Mouse (Mus musculus) intestine, postnatal 0 days (tissue): ENCODE data around the gene Fam160a2. TPM values are rescaled to one million over a fixed set of nuclear protein-coding genes. Genes with fewer than 3 reads are reported as not detected.

ENCODE experiments used
- ATAC-seq: fragments of 200-750 bp; cut with Nextera tagmentation; 2 replicates; pipeline ENCODE4 v1.8.0; 2017; ENCODE audit warnings: mild to moderate bottlenecking, moderate TSS enrichment, moderate library complexity
- H3K27ac ChIP-seq: fragments of 300-500 bp; sonication (generic); 2 replicates; pipeline ENCODE4 v1.5.1; 2014; ENCODE audit warnings: mild to moderate bottlenecking, low read depth, low read length, moderate library complexity
- H3K27me3 ChIP-seq: fragments of 300-500 bp; sonication (generic); replicated peaks from 2 replicates; pipeline ENCODE4 v1.6.1; 2014; ENCODE audit warnings: low read length, mixed read lengths; ENCODE audit not compliant: control insufficient read depth, insufficient read depth
- H3K36me3 ChIP-seq: fragments of 300-500 bp; sonication (generic); 2 replicates; pipeline ENCODE4 v1.6.1; 2014; ENCODE audit warnings: mild to moderate bottlenecking, moderate library complexity; ENCODE audit not compliant: control insufficient read depth, insufficient read depth
- H3K4me1 ChIP-seq: fragments of 300-500 bp; sonication (generic); replicated peaks from 2 replicates; pipeline ENCODE4 v1.6.1; 2014; ENCODE audit warnings: antibody characterized with exemption, low read length, mixed read lengths; ENCODE audit not compliant: control insufficient read depth, insufficient read depth
- H3K4me2 ChIP-seq: fragments of 300-500 bp; sonication (generic); replicated peaks from 2 replicates; pipeline ENCODE4 v1.6.1; 2014; ENCODE audit warnings: low read depth, mild to moderate bottlenecking, moderate library complexity
- H3K4me3 ChIP-seq: fragments of 300-500 bp; sonication (generic); 2 replicates; pipeline ENCODE4 v1.5.1; 2014; ENCODE audit warnings: low read depth, low read length
- H3K9ac ChIP-seq: fragments of 300-500 bp; sonication (generic); 2 replicates; pipeline ENCODE4 v1.6.1; 2014; ENCODE audit warnings: mild to moderate bottlenecking, low read depth, low read length
- H3K9me3 ChIP-seq: fragments of 300-500 bp; sonication (generic); 2 replicates; pipeline ENCODE4 v1.6.1; 2016; ENCODE audit warnings: mixed run types; ENCODE audit not compliant: control insufficient read depth
- CTCF ChIP-seq: sonication (generic); IDR thresholded peaks from 2 replicates; pipeline ENCODE4 v1.5.1; 2016; ENCODE audit warnings: low read depth, mild to moderate bottlenecking, control low read depth, antibody characterized with exemption, moderate library complexity
- WGBS: fragments of 180-500 bp; shearing (Covaris S2); extraction: QIAGEN DNeasy Blood & Tissue Kit; methylation state at CpG from one replicate; pipeline ENCODE4 v1.1.7; 2014; 5-methylcytosine and 5-hydroxymethylcytosine counted together
- polyA plus RNA-seq: library from polyadenylated mRNA; unstranded; fragments of >200 nt; fragmentation: Nextera tagmentation; extraction: Ambion mirVana; gene quantifications from 2 replicates; pipeline ENCODE4 v1.2.1, GENCODE M21; 2015

The Fam160a2 gene
- polyA plus RNA-seq, 1 experiment from 2014 or later = 30.5 TPM

- 76% methylated on average over 2 of the region's 2 CpGs for WGBS
- no peaks in the 10 kb centered on the region for H3K4me1 ChIP-seq
- H3K4me2 ChIP-seq = no peak overlapping the region
Observed at GRCm38 (mm10) chr7:105342752-105343151, 57.1 kb downstream of the Fam160a2 start.

GRCm38 (mm10) chr7:105342170-105342569 lies 57.7 kb downstream of the Fam160a2 start, which contains the start of gene Olfr691:
Olfr691 (minus strand) TSS chr7:105342270.
- 33% methylated on average over 1 of the region's 1 CpGs for WGBS
- Histone ChIP-seq H3K4me2 (no peak within 1 kb of the TSS), H3K9me3 (no peaks in the 10 kb centered on the region), H3K36me3 (no peaks in the 10 kb centered on the region), H3K4me3 (no peak within 1 kb of the TSS), H3K9ac (no peak within 1 kb of the TSS), H3K27me3 (no peaks in the 10 kb centered on the region), H3K27ac (no peak within 1 kb of the TSS), H3K4me1 (no peaks in the 10 kb centered on the region)
- ATAC-seq = no peak
- TF ChIP-seq CTCF = no peak

More at GRCm38 (mm10) chr7:105342752-105343151, 57.1 kb downstream of the Fam160a2 start:
- ATAC-seq = no peak
- Histone ChIP-seq H3K9me3 (no peaks in the 10 kb centered on the region), H3K27ac (no peak overlapping the region), H3K9ac (no peak overlapping the region), H3K4me3 (no peak overlapping the region), H3K36me3 (no peaks in the 10 kb centered on the region), H3K27me3 (no peaks in the 10 kb centered on the region)
- no peak for TF ChIP-seq CTCF

GRCm38 (mm10) chr7:105334004-105334403 lies 65.8 kb downstream of the Fam160a2 start, which contains the start of gene Olfr690:
Olfr690 (minus strand) TSS chr7:105334104.
- 67% methylated on average over 1 of the region's 1 CpGs for WGBS
- no peaks in the 10 kb centered on the region for H3K9me3 ChIP-seq
- no peaks in the 10 kb centered on the region for H3K36me3 ChIP-seq
- H3K27ac ChIP-seq = no peak within 1 kb of the TSS
- no peaks in the 10 kb centered on the region for H3K4me1 ChIP-seq
- H3K4me3 ChIP-seq = no peak within 1 kb of the TSS
- no peak within 1 kb of the TSS for H3K9ac ChIP-seq
- H3K4me2 ChIP-seq = no peak within 1 kb of the TSS
- ATAC-seq = no peak
- no peaks in the 10 kb centered on the region for H3K27me3 ChIP-seq
- no peak for TF ChIP-seq CTCF

GRCm38 (mm10) chr7:105325302-105325701 lies 74.6 kb downstream of the Fam160a2 start:
- WGBS = 66% methylated on average over 2 of the region's 2 CpGs

More at GRCm38 (mm10) chr7:105325302-105325701, 74.6 kb downstream of the Fam160a2 start:
- no peak for TF ChIP-seq CTCF
- H3K9ac ChIP-seq = no peak overlapping the region
- no peak for ATAC-seq
- H3K27ac ChIP-seq = no peak overlapping the region
- H3K36me3 ChIP-seq = no peaks in the 10 kb centered on the region
- no peaks in the 10 kb centered on the region for H3K9me3 ChIP-seq
- H3K4me2 ChIP-seq = no peak overlapping the region
- H3K4me3 ChIP-seq = no peak overlapping the region
- no peaks in the 10 kb centered on the region for H3K4me1 ChIP-seq
- H3K27me3 ChIP-seq = no peaks in the 10 kb centered on the region

Other genes with a start within 250 kb of the Fam160a2 start
- not detected in 2 replicates for gene Olfr684, start 236.4 kb downstream of the Fam160a2 start, polyA plus RNA-seq
- gene Olfr685, start 214.0 kb downstream of the Fam160a2 start, polyA plus RNA-seq = not detected in 2 replicates
- not detected in 2 replicates for gene Olfr686, start 192.6 kb downstream of the Fam160a2 start, polyA plus RNA-seq
- gene Olfr688, start 112.0 kb downstream of the Fam160a2 start, polyA plus RNA-seq = not detected in 2 replicates
- gene Olfr689, start 88.9 kb downstream of the Fam160a2 start, polyA plus RNA-seq = not detected in 2 replicates
- not detected in 2 replicates for gene Olfr690, start 66.0 kb downstream of the Fam160a2 start, polyA plus RNA-seq
- not detected in 2 replicates for gene Olfr691, start 57.8 kb downstream of the Fam160a2 start, polyA plus RNA-seq
- not detected in 2 replicates for gene Olfr692, start 31.8 kb downstream of the Fam160a2 start, polyA plus RNA-seq
- gene Gm5901, start 25.0 kb downstream of the Fam160a2 start, polyA plus RNA-seq = not detected in 2 replicates
- gene Cnga4, start 4.5 kb upstream of the Fam160a2 start, polyA plus RNA-seq = not detected in 2 replicates
- gene Cckbr, start 25.7 kb upstream of the Fam160a2 start, polyA plus RNA-seq = 0.09 and 0.17 TPM in 2 replicates
- 79.9 and 80.1 TPM in 2 replicates for gene Cavin3, start 82.2 kb upstream of the Fam160a2 start, polyA plus RNA-seq
- 22.4 and 25.4 TPM in 2 replicates for gene Smpd1, start 154.3 kb upstream of the Fam160a2 start, polyA plus RNA-seq
- 13.5 and 14.0 TPM in 2 replicates for gene Apbb1, start 181.6 kb upstream of the Fam160a2 start, polyA plus RNA-seq
- 0.68 and 1.1 TPM in 2 replicates for gene Hpx, start 200.1 kb upstream of the Fam160a2 start, polyA plus RNA-seq
- gene Trim3, start 233.5 kb upstream of the Fam160a2 start, polyA plus RNA-seq = 7.4 and 9.0 TPM in 2 replicates
- gene Timm10b, start 240.0 kb upstream of the Fam160a2 start, polyA plus RNA-seq = 177 and 181 TPM in 2 replicates
- gene Arfip2, start 240.4 kb upstream of the Fam160a2 start, polyA plus RNA-seq = 39.9 and 41.9 TPM in 2 replicates
- gene Gm45799, start 240.5 kb upstream of the Fam160a2 start, polyA plus RNA-seq = 28.3 and 46.4 TPM in 2 replicates